Mouse (Mus musculus): ENCODE results near the gene Tenm2.

- no peak for TF ChIP-seq POLR2A (IDR thresholded peaks at IDR 0.05; ENCODE audit: insufficient read depth, low read depth, low read length)
- no peak for TF ChIP-seq CTCF (IDR thresholded peaks at IDR 0.05)
- no peak for TF ChIP-seq EP300 (IDR thresholded peaks at IDR 0.05; ENCODE audit: insufficient read depth, low read depth, low read length)
Measured at GRCm38 (mm10) chr11:36804615-36805014, 431.1 kb downstream of the Tenm2 start.
